Comparison of ENCODE assay signal across 28 mouse cellular contexts in the genomic region with DNA sequence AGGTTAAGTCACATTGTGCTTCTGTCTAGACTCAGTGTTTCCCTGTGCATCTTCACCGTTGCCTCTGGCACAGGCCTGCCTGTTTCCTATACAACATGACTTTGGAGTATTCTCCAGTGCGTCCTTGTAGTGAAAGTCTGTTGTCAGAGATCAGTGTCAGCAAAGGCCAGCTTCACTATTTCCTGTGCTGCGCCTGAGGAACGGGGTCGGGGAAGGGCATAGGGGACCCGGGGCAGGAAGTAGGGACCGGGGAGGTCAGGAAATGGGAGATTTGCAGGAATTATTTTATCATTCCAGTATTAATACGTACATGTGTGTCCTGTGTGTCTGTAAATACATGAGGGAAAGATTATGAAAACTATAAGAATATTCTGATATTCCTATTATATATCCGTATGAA. TPM values are rescaled to one million over a fixed set of nuclear protein-coding genes. Genes with fewer than 3 reads are reported as not detected.
DNase-seq lines count a peak whose midpoint lies in the region; ATAC-seq lines count a peak whose summit lies in the region.
"Had no signal": no experiment of that assay in that cellular context is flagged by ENCODE, and none has a peak within 500 bp of the region (broad histone marks: within the 10 kb centered on the region; RNA-seq: fewer than 3 reads in every experiment).

No protein-coding gene starts in this region.

- no peak overlapping the region for H3K4me2 ChIP-seq in kidney, embryonic 14.5 days (replicated peaks; ENCODE audit: low read depth, low read length)
- H3K4me2 ChIP-seq in liver, embryonic 16.5 days (ENCODE audit: low read depth, low read length), result no peak overlapping the region
- H3K4me2 ChIP-seq in liver, embryonic 11.5 days, result no peak overlapping the region
- H3K4me2 ChIP-seq: embryonic facial prominence, embryonic 13.5 days; forebrain, embryonic 15.5 days; heart, embryonic 15.5 days; intestine, embryonic 15.5 days; limb, embryonic 15.5 days had no signal

- DNase-seq in kidney, adult 11 months, result peak; percentile 23
- DNase-seq in liver, embryonic 11.5 days (ENCODE audit: low spot score), result no peak
- peak; percentile 46 for DNase-seq in kidney, postnatal 10 days
- DNase-seq in kidney, postnatal 36 days, result peak; percentile 25 to 56
- DNase-seq in urinary bladder, postnatal 36 days (ENCODE audit: low spot score in 2 of 2), result no peak
- DNase-seq: B cell, adult 2 months; cerebellum, adult 11 months; cerebellum, postnatal 10 days; gastrocnemius, postnatal 25 days; heart, adult 11 months; layer of hippocampus, adult 9-11 months; lung, adult 2 months; lung, postnatal 10 days; right cerebral cortex, postnatal 25 days; thymus, postnatal 14 days had no signal

- peaks cover 23% of the 10 kb centered on the region; the same call in 1 of the 2 replicates for H3K36me3 ChIP-seq in kidney, embryonic 14.5 days (ENCODE audit: control insufficient read depth, insufficient read depth, low read length)
- peaks cover 26% of the 10 kb centered on the region for H3K36me3 ChIP-seq in liver, embryonic 16.5 days (ENCODE audit: control insufficient read depth, insufficient read depth)
- H3K36me3 ChIP-seq in liver, embryonic 11.5 days (ENCODE audit: control insufficient read depth, insufficient read depth, low read length), result peaks cover 19% of the 10 kb centered on the region
- H3K36me3 ChIP-seq: forebrain, embryonic 15.5 days; intestine, embryonic 15.5 days had no signal

- H3K9me3 ChIP-seq in kidney, embryonic 14.5 days (ENCODE audit: control insufficient read depth, low read length), result no peaks in the 10 kb centered on the region
- H3K9me3 ChIP-seq in liver, embryonic 16.5 days (replicated peaks; ENCODE audit: control insufficient read depth, low read length), result no peaks in the 10 kb centered on the region
- no peaks in the 10 kb centered on the region for H3K9me3 ChIP-seq in liver, embryonic 11.5 days (ENCODE audit: control insufficient read depth, low read length)
- H3K9me3 ChIP-seq: embryonic facial prominence, embryonic 13.5 days; forebrain, embryonic 10.5 days; forebrain, embryonic 15.5 days; heart, embryonic 10.5 days; heart, embryonic 15.5 days; intestine, embryonic 15.5 days; limb, embryonic 10.5 days; limb, embryonic 15.5 days; midbrain, embryonic 10.5 days had no signal

- H3K4me1 ChIP-seq in kidney, embryonic 14.5 days (ENCODE audit: control insufficient read depth, insufficient read depth, low read length), result no peaks in the 10 kb centered on the region
- H3K4me1 ChIP-seq in liver, embryonic 16.5 days (ENCODE audit: control insufficient read depth, low read depth, low read length), result no peaks in the 10 kb centered on the region; the same call in 1 of the 2 replicates
- H3K4me1 ChIP-seq in liver, embryonic 11.5 days (replicated peaks; ENCODE audit: control insufficient read depth, insufficient read depth, low read length), result peaks cover 9% of the 10 kb centered on the region
- H3K4me1 ChIP-seq: embryonic facial prominence, embryonic 13.5 days; forebrain, embryonic 10.5 days; forebrain, embryonic 15.5 days; heart, embryonic 15.5 days; intestine, embryonic 15.5 days; limb, embryonic 15.5 days; midbrain, embryonic 10.5 days had no signal

- H3K27me3 ChIP-seq in kidney, embryonic 14.5 days (ENCODE audit: control insufficient read depth, insufficient read depth, low read length), result no peaks in the 10 kb centered on the region
- no peaks in the 10 kb centered on the region for H3K27me3 ChIP-seq in liver, embryonic 16.5 days (ENCODE audit: control insufficient read depth, insufficient read depth, low read depth, low read length)
- H3K27me3 ChIP-seq in liver, embryonic 11.5 days (replicated peaks; ENCODE audit: control insufficient read depth, insufficient read depth, low read length), result no peaks in the 10 kb centered on the region
- H3K27me3 ChIP-seq: embryonic facial prominence, embryonic 13.5 days; forebrain, embryonic 15.5 days; heart, embryonic 15.5 days; intestine, embryonic 15.5 days; limb, embryonic 15.5 days had no signal

- no peak overlapping the region for H3K4me3 ChIP-seq in kidney, embryonic 14.5 days (ENCODE audit: low read length)
- H3K4me3 ChIP-seq in liver, embryonic 16.5 days (ENCODE audit: low read depth, low read length), result no peak overlapping the region
- no peak overlapping the region for H3K4me3 ChIP-seq in liver, embryonic 11.5 days (ENCODE audit: low read depth, low read length)
- H3K4me3 ChIP-seq: embryonic facial prominence, embryonic 13.5 days; forebrain, embryonic 10.5 days; forebrain, embryonic 15.5 days; heart, embryonic 10.5 days; heart, embryonic 15.5 days; intestine, embryonic 15.5 days; limb, embryonic 10.5 days; limb, embryonic 15.5 days; midbrain, embryonic 10.5 days had no signal

- no peak overlapping the region for H3K9ac ChIP-seq in kidney, embryonic 14.5 days (ENCODE audit: low read depth, low read length)
- H3K9ac ChIP-seq in liver, embryonic 16.5 days (ENCODE audit: low read depth, low read length), result no peak overlapping the region
- no peak overlapping the region for H3K9ac ChIP-seq in liver, embryonic 11.5 days (ENCODE audit: low read depth, low read length)
- H3K9ac ChIP-seq: embryonic facial prominence, embryonic 13.5 days; forebrain, embryonic 15.5 days; heart, embryonic 15.5 days; intestine, embryonic 15.5 days; limb, embryonic 15.5 days had no signal

- ATAC-seq in kidney, embryonic 14.5 days (ENCODE audit: low FRiP score, low TSS enrichment), result no peak
- ATAC-seq in liver, embryonic 16.5 days (ENCODE audit: low read depth), result peak; percentile 16; the same call in 1 of the 2 replicates
- no peak for ATAC-seq in liver, embryonic 11.5 days (replicated peaks; ENCODE audit: low FRiP score)
- ATAC-seq: forebrain, embryonic 15.5 days; hindbrain, postnatal 0 days; intestine, embryonic 15.5 days; midbrain, embryonic 16.5 days had no signal

- no peak overlapping the region for H3K27ac ChIP-seq in kidney, embryonic 14.5 days (ENCODE audit: low read depth, low read length)
- no peak overlapping the region for H3K27ac ChIP-seq in liver, embryonic 16.5 days (ENCODE audit: low read length)
- no peak overlapping the region for H3K27ac ChIP-seq in liver, embryonic 11.5 days (ENCODE audit: low read depth, low read length)
- H3K27ac ChIP-seq: embryonic facial prominence, embryonic 13.5 days; forebrain, embryonic 10.5 days; forebrain, embryonic 15.5 days; heart, embryonic 10.5 days; heart, embryonic 15.5 days; hindbrain, postnatal 0 days; intestine, embryonic 15.5 days; limb, embryonic 10.5 days; limb, embryonic 15.5 days; midbrain, embryonic 10.5 days had no signal

- 73% methylated on average over 9 of the region's 9 CpGs for WGBS in kidney, embryonic 14.5 days
- WGBS in liver, embryonic 16.5 days (ENCODE audit: insufficient replicate concordance), result 75% methylated on average over 9 of the region's 9 CpGs
- WGBS in liver, embryonic 11.5 days, result 77% methylated on average over 9 of the region's 9 CpGs

RNA-seq across cellular contexts. Expression of a gene that starts 37.1 kb away (rescaled TPM):
- 31.9 and 34.9 TPM in 2 replicates for polyA plus RNA-seq in kidney, embryonic 14.5 days (2014; fragmentation: Nextera tagmentation; extraction: Ambion mirVana)
- polyA plus RNA-seq in liver, embryonic 16.5 days (2015; fragmentation: Nextera tagmentation; extraction: Ambion mirVana), result 32.7 and 34.1 TPM in 2 replicates
- polyA plus RNA-seq in liver, embryonic 11.5 days (2014; fragmentation: Nextera tagmentation; extraction: Ambion mirVana), result 55.1 and 58.4 TPM in 2 replicates

Comparison
In these comparisons a context has a peak if more than half of its experiments do, and no peak if none do; other contexts are left out.
1. DNase-seq: peak in kidney, adult 11 months (single experiment), kidney, postnatal 10 days (single experiment) and kidney, postnatal 36 days (2 of 2); none in liver, embryonic 11.5 days (single experiment) and urinary bladder, postnatal 36 days (0 of 2).